Mouse (Mus musculus) frontal cortex, postnatal 14 days (tissue): ENCODE measurements around the gene Trib2.
A peak's percentile ranks its signal among the peaks of the same experiment; 100 is the strongest.

Source experiments
- DNase-seq, 2 experiments: peaks; one replicate each; pipeline ENCODE4 v3.0.0; 2022; ENCODE audit warnings: low spot score in 2 of 2

Trib2 gene

DNA sequence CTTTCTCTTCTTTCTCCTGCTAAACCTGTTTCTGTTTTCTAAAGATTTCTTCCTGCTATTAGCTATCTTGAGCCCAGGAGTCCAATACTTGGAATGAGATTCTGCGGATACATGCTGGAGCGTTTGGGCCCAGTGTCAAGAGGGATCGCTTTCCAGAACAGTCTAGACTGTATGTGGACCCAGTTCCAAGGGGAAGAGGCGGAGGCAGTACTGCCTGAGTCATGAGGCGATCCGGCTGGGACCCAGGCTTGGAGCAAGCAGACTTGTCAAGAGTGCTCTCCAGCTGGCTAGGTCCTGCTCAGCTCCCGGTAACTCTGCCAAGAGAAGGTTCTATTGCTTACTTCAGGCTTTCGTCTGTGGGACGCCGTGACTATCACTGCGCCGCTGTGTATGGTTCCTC is 50.7 kb downstream of the Trib2 start:
- DNase-seq: no peak

DNA sequence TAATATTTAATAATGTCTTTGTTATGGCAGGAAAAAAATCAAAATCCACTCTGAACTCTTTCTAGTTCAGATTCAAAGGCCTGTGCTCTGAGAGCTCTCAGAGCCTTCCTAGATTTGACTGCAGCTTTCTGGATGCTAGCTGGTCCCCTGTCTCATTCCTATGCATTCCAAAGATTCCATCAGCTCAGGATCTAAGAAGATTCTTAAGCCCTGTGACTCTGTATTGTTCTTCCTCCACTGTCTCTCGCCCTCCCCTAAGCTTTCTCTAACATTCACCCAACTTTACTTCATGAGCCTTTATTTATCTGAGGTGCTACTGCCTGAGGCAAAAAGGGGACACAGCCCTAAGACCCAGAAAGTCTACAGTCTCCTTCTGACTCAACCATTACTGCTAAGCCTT is 51.5 kb downstream of the Trib2 start:
- no peak for DNase-seq

DNA sequence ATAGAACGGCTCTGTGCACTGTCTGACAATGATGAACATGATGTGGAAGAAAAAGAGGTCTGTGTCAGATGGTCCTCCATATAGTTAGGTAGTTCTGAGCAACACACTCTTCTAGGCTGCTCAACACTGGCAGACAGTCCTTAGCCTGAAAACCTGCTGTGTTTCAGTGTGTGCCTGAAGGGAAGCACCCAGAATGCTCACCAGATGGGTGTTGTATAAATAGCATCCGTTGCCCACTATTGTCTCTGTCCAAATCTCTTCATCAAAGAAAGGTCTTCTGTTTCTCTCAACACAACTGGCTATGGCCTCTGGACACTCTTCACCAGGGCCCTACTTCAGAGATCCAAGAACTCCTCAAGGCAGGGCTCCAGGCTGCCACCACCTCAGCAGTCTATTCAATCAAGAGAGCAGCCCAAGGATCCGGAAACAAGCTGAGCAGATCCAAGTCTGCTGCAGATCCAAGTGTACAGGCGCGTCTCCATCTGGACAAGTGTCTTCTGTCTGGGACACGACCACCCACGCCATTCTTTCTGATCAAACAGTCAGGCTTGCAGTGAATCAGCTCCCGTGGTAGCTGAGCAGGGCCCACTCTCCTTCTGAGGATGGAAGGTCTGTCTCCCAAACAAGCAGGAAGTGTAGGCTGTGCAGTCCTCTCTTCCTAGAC is 55.1 kb downstream of the Trib2 start:
- peak; percentile 62 to 74 for DNase-seq

DNA sequence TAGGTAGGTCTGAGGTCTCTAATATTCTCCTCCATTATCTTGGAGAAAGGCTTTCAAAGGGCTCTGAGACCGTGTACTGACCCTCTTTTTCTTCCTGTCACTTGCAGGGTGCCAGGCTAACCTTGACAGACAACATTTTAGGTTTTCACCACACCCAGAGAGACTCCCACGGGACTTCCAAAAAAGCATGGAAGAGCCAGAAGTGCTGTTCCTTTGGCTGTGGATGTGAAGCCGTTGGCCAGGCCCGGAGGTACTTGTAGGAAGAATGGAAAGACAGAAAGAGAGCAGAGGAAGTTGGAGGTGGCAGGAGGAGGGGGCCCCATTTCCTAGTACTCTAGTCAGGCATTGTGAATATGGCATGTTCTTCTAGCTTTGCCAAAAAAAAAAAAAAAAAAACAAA is 56.0 kb downstream of the Trib2 start:
- no peak for DNase-seq

DNA sequence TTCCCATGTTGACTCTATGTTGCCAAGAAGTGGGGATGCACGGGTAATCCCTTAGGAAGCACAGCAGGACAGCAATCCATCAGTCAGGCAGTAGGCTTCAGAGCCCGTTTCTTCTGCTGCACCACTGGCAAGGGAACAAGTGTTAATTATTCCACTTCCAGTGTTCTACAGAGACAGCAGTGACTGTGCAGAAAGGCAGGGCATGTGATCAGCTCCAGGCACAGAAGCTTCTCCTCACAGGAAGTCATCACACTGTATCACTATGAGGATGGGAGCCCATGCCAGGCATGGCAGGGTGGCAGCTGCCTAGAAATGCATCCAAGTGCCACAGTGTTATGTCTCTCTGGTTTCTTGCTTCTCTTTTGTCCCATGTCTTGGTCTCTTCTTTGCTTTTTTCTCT is 57.9 kb downstream of the Trib2 start:
- DNase-seq: peak; percentile 28 to 62

DNA sequence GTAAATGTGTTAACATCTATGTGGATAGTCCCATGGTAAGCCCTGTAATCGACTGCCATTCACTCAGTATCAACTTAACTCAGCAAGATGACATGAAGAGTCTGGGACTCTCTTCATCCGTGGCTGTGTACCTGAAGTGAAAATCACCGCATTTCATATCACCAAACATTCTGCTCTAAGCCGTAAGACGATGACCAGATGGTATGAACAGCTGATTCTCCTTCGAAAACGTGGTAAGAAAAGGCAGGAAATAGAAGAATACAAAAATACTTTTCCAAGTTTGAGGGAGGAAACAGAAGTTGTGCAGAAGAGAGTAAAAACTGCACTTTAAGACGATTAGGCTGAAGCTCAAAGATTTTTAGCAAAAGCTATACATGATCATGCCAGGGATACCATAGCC is 59.4 kb downstream of the Trib2 start:
- DNase-seq: no peak

DNA sequence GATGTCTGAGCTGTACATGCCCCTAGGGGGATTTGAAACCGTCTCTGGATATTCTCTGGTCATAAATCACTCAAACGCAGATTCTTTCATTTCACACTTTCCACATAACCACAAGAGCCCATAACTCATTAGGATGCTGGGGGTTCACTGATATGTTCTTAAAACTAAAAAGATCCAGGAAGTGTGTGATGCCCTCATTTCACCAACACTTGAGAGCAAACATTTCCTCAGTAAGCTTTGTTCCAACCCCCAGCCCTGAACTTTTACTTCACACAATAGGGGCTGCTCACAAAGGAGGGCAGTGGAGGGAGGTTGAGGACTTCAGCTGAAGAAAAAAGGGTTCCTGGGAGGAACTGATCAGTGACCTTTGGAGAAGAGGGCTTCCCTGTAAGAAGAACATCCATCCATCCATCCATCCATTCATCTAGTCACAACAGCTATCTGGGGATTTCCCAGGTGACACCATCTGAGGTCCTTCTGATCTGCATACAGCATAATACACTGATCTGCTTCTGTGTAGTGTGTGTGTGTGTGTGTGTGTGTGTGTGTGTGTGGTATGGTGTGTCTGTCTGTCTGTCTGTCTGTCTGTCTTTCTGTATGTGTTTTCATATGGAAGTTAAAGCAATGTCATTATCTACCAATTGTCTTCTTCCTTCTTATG is 61.6 kb downstream of the Trib2 start:
- no peak for DNase-seq

DNA sequence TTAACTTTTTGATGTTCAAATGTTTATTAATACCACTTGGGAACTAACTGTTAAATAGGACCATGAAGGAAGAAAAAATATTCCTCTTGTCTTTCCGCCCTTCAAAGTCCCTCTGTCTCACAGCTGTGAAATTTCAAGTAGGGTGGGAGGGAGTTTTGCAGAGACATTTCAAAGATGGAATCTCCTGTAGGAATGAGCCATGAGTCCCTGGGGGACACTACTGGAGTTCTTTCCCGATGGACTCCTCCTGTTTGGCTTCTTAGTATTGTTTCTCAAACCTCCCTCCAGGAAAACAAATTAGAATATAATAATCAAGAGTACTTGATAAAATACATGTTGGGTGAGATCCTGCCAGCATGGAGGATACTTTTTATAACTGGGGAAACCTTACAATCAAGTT is 62.1 kb downstream of the Trib2 start:
- DNase-seq: no peak

DNA sequence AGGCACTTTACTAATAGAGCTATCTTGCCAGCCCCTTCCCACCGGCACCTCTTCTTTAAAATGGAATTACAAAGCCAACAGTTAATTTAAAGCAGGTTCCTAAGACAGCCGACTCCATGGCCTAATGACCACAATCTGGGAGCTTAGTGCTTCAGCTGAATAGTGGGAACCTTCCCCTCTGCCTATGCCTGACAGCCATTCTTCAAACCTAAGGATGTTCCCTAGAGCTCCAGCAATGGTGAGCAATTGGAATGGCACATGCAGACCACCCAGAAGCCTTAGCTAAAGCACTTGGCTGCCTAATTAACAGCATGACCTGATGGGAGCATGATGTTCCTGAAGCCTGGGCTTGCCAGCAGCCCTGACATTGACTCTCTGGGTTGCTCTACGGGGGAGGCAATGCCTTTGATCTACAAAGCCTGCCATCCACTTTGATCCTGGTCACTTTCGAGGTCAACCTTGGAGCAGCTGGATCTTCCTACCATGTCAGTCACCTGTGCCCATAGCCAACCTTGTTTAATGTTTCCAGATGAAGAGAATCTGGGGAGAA is 67.0 kb downstream of the Trib2 start:
- no peak for DNase-seq

DNA sequence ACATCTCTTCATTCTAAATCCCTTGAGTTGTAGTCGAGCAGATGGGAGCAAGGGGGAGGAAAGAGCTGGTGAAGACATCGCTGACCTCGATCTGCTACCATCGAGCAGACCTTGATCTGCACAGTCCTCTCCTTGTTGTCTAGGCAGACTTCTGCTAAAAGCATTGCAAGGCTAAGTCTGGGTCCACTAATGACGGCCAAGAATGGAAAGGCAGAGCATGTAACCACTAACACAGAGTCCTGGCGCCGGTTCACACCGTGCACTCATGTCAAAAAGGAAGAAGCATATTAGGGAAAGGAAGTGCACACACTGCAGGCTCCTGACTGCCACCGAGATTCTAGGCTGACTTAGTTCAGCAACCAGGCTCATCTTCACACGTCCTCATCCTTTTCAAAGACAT is 71.0 kb downstream of the Trib2 start:
- DNase-seq: no peak
